Mouse (Mus musculus): ENCODE measurements at regions not wholly inside any gene's neighbourhood (a gene's known extent, or its start where the extent isn't known, plus 50 kb on each side); places are given as distances from the start of the nearest gene placed in this dataset.
"Not testable (repeated sequence)": the region's sequence is repeated elsewhere in the genome, so short reads cannot be mapped to it uniquely, and the experiment has no call there.

GRCm38 (mm10) chr1:157877117-157877516 lies 370.6 kb downstream of the Sec16b start:
- not testable (repeated sequence) for H3K4me2 ChIP-seq (replicated peaks); H3K27me3 ChIP-seq; H3K9ac ChIP-seq; H3K27ac ChIP-seq; H3K9me3 ChIP-seq; ATAC-seq (ENCODE audit: low FRiP score, low read depth); H3K36me3 ChIP-seq; H3K4me1 ChIP-seq; H3K4me3 ChIP-seq
- 95% methylated on average over 2 of the region's 4 CpGs for WGBS

- 18% methylated on average over 1 of the region's 1 CpGs for WGBS
- no peak for ATAC-seq (ENCODE audit: low FRiP score, low read depth)
- Histone ChIP-seq H3K9me3 (no peaks in the 10 kb centered on the region), H3K4me2 (replicated peaks) (no peak overlapping the region), H3K4me1 (peaks cover 5% of the 10 kb centered on the region; the same call in 1 of the 2 replicates), H3K27me3 (no peaks in the 10 kb centered on the region), H3K27ac (no peak overlapping the region), H3K4me3 (no peak overlapping the region), H3K9ac (no peak overlapping the region), H3K36me3 (no peaks in the 10 kb centered on the region)
These were observed 380.6 kb downstream of the Sec16b start for GRCm38 (mm10) chr1:157887146-157887545.

GRCm38 (mm10) chr1:157888573-157888972 lies 382.0 kb downstream of the Sec16b start:
- WGBS: 73% methylated on average over 7 of the region's 7 CpGs
- Histone ChIP-seq H3K4me3 (no peak overlapping the region), H3K4me1 (peaks cover 5% of the 10 kb centered on the region; the same call in 1 of the 2 replicates), H3K4me2 (replicated peaks) (no peak overlapping the region), H3K27ac (no peak overlapping the region), H3K9ac (no peak overlapping the region), H3K9me3 (no peaks in the 10 kb centered on the region), H3K27me3 (no peaks in the 10 kb centered on the region), H3K36me3 (no peaks in the 10 kb centered on the region)
- no peak for ATAC-seq (ENCODE audit: low FRiP score, low read depth)

GRCm38 (mm10) chr1:157906168-157906567 lies 399.6 kb downstream of the Sec16b start:
- Histone ChIP-seq H3K36me3 (no peaks in the 10 kb centered on the region), H3K27ac (no peak overlapping the region), H3K4me2 (replicated peaks) (no peak overlapping the region), H3K9ac (no peak overlapping the region), H3K4me3 (no peak overlapping the region), H3K27me3 (no peaks in the 10 kb centered on the region), H3K9me3 (no peaks in the 10 kb centered on the region), H3K4me1 (no peaks in the 10 kb centered on the region)
- no peak for ATAC-seq (ENCODE audit: low FRiP score, low read depth)
- 81% methylated on average over 2 of the region's 2 CpGs for WGBS

- no peak for ATAC-seq (ENCODE audit: low FRiP score, low read depth)
- no peak overlapping the region for H3K4me3 ChIP-seq
- WGBS: 76% methylated on average over 1 of the region's 1 CpGs
These were observed 418.3 kb downstream of the Brinp2 start for GRCm38 (mm10) chr1:157937800-157938348.

GRCm38 (mm10) chr1:157939516-157939915 lies 416.6 kb downstream of the Brinp2 start:
- no peak overlapping the region for H3K4me3 ChIP-seq
- no peak overlapping the region for H3K9ac ChIP-seq
- H3K36me3 ChIP-seq: no peaks in the 10 kb centered on the region
- H3K4me2 ChIP-seq (replicated peaks): no peak overlapping the region
- H3K27me3 ChIP-seq: no peaks in the 10 kb centered on the region
- no peaks in the 10 kb centered on the region for H3K9me3 ChIP-seq
- ATAC-seq (ENCODE audit: low FRiP score, low read depth): no peak
- 49% methylated on average over 1 of the region's 1 CpGs for WGBS
- no peaks in the 10 kb centered on the region for H3K4me1 ChIP-seq
- no peak overlapping the region for H3K27ac ChIP-seq

More at GRCm38 (mm10) chr1:157937800-157938348, 418.3 kb downstream of the Brinp2 start:
- H3K4me1 ChIP-seq: no peaks in the 10 kb centered on the region
- no peak overlapping the region for H3K27ac ChIP-seq
- no peaks in the 10 kb centered on the region for H3K36me3 ChIP-seq
- H3K9me3 ChIP-seq: no peaks in the 10 kb centered on the region
- no peak overlapping the region for H3K4me2 ChIP-seq (replicated peaks)
- no peak overlapping the region for H3K9ac ChIP-seq
- H3K27me3 ChIP-seq: no peaks in the 10 kb centered on the region

GRCm38 (mm10) chr1:157940331-157940758 lies 415.8 kb downstream of the Brinp2 start:
- Histone ChIP-seq H3K9ac (no peak overlapping the region), H3K4me3 (no peak overlapping the region), H3K27ac (no peak overlapping the region), H3K4me2 (replicated peaks) (no peak overlapping the region), H3K9me3 (no peaks in the 10 kb centered on the region), H3K36me3 (no peaks in the 10 kb centered on the region), H3K4me1 (no peaks in the 10 kb centered on the region), H3K27me3 (no peaks in the 10 kb centered on the region)
- WGBS: 46% methylated on average over 3 of the region's 3 CpGs
- ATAC-seq (ENCODE audit: low FRiP score, low read depth): no peak

GRCm38 (mm10) chr1:157957506-157957905 lies 398.6 kb downstream of the Brinp2 start:
- H3K9me3 ChIP-seq: no peaks in the 10 kb centered on the region
- H3K4me1 ChIP-seq: no peaks in the 10 kb centered on the region
- H3K27me3 ChIP-seq: no peaks in the 10 kb centered on the region
- no peak for ATAC-seq (ENCODE audit: low FRiP score, low read depth)
- H3K36me3 ChIP-seq: no peaks in the 10 kb centered on the region
- no peak overlapping the region for H3K4me3 ChIP-seq
- 19% methylated on average over 4 of the region's 4 CpGs for WGBS
- H3K27ac ChIP-seq: no peak overlapping the region
- no peak overlapping the region for H3K4me2 ChIP-seq (replicated peaks)
- H3K9ac ChIP-seq: no peak overlapping the region

GRCm38 (mm10) chr1:157964461-157964860 lies 391.7 kb downstream of the Brinp2 start:
- no peaks in the 10 kb centered on the region for H3K4me1 ChIP-seq
- H3K27me3 ChIP-seq: no peaks in the 10 kb centered on the region
- H3K9me3 ChIP-seq: no peaks in the 10 kb centered on the region
- H3K4me3 ChIP-seq: no peak overlapping the region
- H3K27ac ChIP-seq: no peak overlapping the region
- ATAC-seq (ENCODE audit: low FRiP score, low read depth): no peak
- H3K4me2 ChIP-seq (replicated peaks): no peak overlapping the region
- H3K9ac ChIP-seq: no peak overlapping the region
- 82% methylated on average over 3 of the region's 3 CpGs for WGBS
- H3K36me3 ChIP-seq: no peaks in the 10 kb centered on the region

GRCm38 (mm10) chr1:157969635-157970111 lies 386.5 kb downstream of the Brinp2 start:
- no peak overlapping the region for H3K27ac ChIP-seq
- H3K4me3 ChIP-seq: no peak overlapping the region
- no peak overlapping the region for H3K4me2 ChIP-seq (replicated peaks)
- no peaks in the 10 kb centered on the region for H3K4me1 ChIP-seq
- no peaks in the 10 kb centered on the region for H3K9me3 ChIP-seq
- WGBS: 54% methylated on average over 6 of the region's 6 CpGs
- H3K9ac ChIP-seq: no peak overlapping the region
- H3K36me3 ChIP-seq: no peaks in the 10 kb centered on the region
- ATAC-seq (ENCODE audit: low FRiP score, low read depth): no peak
- no peaks in the 10 kb centered on the region for H3K27me3 ChIP-seq

GRCm38 (mm10) chr1:157973373-157974232 lies 382.5 kb downstream of the Brinp2 start:
- Histone ChIP-seq H3K27ac (no peak overlapping the region), H3K4me1 (no peaks in the 10 kb centered on the region)
- 48% methylated on average over 10 of the region's 10 CpGs for WGBS

GRCm38 (mm10) chr1:157974656-157975055 lies 381.5 kb downstream of the Brinp2 start:
- no peak for ATAC-seq (ENCODE audit: low FRiP score, low read depth)
- WGBS: 61% methylated on average over 4 of the region's 4 CpGs
- no peaks in the 10 kb centered on the region for H3K4me1 ChIP-seq
- H3K4me3 ChIP-seq: no peak overlapping the region
- no peaks in the 10 kb centered on the region for H3K9me3 ChIP-seq
- H3K27ac ChIP-seq: no peak overlapping the region
- H3K9ac ChIP-seq: no peak overlapping the region
- H3K36me3 ChIP-seq: no peaks in the 10 kb centered on the region
- H3K4me2 ChIP-seq (replicated peaks): no peak overlapping the region
- H3K27me3 ChIP-seq: 0 out of 2 replicates have a peak, but pooled peaks cover 2% of the 10 kb centered on the region

More at GRCm38 (mm10) chr1:157973373-157974232, 382.5 kb downstream of the Brinp2 start:
- Histone ChIP-seq H3K27me3 (0 out of 2 replicates have a peak, but pooled peaks cover 2% of the 10 kb centered on the region), H3K4me3 (no peak overlapping the region), H3K4me2 (replicated peaks) (no peak overlapping the region), H3K9ac (no peak overlapping the region), H3K9me3 (no peaks in the 10 kb centered on the region), H3K36me3 (no peaks in the 10 kb centered on the region)
- no peak for ATAC-seq (ENCODE audit: low FRiP score, low read depth)
